Mouse (Mus musculus): ENCODE data around the gene Klk11.

Klk11 gene

GRCm38 (mm10) chr7:43774364-43774763 is at the start of gene Klk11:
TSS of gene Klk11 (plus strand) at chr7:43774604.
- no peak for DNase-seq

DNA sequence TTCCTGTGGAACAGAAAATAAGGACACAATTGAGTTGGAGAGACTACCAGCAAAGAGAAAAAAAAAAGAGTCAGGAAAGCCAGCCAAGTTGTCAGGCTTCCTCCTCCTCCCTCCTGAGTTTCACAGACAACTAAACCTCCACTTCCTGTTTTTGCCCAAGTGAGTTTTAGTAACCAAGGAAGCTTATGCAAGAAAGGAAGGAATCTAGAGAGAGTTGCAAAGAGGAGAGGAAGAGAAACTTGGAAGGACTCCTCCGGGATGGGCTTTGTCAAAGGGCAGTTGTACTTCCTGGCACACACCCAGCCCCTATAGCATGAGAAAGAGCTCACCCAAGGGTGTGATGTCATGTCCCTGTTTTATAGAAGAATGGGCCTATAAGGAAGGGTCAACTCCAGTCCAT is 26.6 kb upstream of the Klk11 start:
- peak; percentile 31 for DNase-seq

GRCm38 (mm10) chr7:43752806-43753205 is 21.6 kb upstream of the Klk11 start:
- DNase-seq: no peak

DNA sequence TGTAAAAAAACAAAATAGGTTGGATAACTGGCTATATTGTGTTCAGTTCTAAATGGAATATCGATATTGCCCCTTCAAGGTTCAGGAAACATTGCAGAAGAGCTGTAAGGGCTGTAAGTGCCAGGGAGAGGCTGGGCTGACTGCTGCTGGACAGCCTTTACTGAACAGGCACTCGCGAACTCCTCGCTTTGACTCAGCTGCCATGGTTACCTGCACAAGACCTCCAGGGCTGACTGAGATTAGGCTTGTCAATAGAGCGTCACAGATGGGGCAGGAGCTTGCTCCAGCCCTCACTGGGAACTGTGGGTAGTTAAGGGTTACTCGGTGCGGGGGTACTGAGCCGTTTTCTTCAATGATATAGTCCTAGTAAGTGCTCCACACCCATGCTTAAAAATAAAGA is 7.9 kb upstream of the Klk11 start:
- no peak for DNase-seq

DNA sequence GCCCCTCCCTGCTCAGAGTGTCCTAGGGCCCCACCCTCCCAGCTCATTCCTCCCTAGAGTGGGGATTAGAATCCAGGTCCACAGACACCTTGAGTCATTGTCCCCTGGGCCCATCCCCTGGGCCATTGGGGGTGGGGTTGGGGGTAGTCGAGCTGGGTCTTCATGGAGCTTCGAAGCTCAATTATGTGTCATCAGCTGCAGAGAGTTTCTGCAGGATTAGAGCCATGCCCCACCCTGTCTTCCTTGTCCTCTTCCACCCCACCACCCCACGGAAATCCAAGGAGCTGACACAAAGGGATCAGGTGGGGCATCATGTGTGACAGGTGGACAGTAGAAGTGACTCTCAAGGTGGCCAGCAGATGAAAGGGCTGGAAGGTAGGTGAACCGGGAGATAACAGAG is 5.8 kb upstream of the Klk11 start, which contains the start of gene Klk12:
Gene Klk12 (plus strand): TSS at position 301 of the 400 bp plus-strand sequence.
- DNase-seq: no peak

- DNase-seq: no peak
Observed at GRCm38 (mm10) chr7:43769636-43770035, 4.8 kb upstream of the Klk11 start.

- DNase-seq: no peak
Observed at GRCm38 (mm10) chr7:43770701-43771100, 3.7 kb upstream of the Klk11 start.

GRCm38 (mm10) chr7:43771916-43772315 is 2.5 kb upstream of the Klk11 start:
- DNase-seq: no peak

DNA sequence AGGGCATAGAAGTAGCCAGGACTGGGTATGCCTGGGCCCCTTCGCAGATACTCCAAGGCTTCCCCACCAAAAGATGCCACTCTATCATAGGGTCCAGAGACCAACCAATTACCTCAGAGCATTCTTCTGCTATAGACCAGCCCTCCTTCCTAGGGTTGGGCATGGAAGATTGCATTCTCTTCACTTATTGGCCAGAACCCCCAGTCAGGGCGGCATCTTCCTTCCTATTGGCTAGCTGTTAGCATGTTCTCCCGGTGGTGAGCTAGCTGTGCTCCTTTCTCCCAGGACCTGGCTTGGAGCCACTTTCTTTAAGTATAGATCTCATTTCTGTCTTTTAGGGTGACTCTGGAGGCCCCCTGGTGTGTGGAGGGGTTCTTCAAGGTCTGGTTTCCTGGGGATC is 1.5 kb upstream of the Klk11 start:
- DNase-seq: no peak

DNA sequence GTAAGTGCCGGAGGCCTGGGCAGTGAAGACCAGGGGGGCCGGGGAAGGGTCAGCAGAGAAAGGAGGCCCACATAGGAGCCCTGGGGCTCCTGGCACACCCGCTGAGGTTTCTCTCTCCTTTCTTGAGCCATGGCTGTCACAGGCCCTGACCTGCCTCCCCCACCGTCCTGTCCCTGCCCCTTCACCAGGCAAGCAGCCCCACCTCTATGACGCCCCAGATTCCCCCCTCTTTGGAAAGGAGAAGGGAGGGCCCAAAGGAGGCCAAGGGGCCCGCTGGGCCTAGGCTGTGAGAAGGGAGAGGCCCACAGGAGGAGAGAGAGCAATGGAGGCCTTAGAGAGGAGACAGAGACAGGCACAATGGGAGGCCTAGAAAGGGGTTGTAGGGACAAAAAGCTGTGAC is 398 bp downstream of the Klk11 start:
- DNase-seq: no peak

GRCm38 (mm10) chr7:43775311-43776057 is 1.1 kb downstream of the Klk11 start:
- no peak for DNase-seq

GRCm38 (mm10) chr7:43776506-43776905 is 2.1 kb downstream of the Klk11 start:
- DNase-seq: no peak

DNA sequence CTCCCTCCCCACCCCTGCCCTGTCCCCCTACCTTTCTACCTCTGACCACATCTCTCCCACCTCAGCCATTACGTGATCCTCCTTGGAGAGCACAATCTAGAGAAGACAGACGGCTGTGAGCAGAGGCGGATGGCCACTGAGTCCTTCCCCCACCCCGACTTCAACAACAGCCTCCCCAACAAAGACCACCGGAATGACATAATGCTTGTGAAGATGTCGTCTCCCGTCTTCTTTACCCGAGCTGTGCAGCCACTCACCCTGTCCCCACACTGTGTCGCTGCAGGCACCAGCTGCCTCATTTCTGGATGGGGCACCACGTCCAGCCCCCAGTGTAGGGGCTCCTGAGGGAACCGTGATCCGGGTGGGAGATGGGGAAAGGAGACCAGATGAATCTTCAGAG is 3.0 kb downstream of the Klk11 start:
- DNase-seq: no peak

DNA sequence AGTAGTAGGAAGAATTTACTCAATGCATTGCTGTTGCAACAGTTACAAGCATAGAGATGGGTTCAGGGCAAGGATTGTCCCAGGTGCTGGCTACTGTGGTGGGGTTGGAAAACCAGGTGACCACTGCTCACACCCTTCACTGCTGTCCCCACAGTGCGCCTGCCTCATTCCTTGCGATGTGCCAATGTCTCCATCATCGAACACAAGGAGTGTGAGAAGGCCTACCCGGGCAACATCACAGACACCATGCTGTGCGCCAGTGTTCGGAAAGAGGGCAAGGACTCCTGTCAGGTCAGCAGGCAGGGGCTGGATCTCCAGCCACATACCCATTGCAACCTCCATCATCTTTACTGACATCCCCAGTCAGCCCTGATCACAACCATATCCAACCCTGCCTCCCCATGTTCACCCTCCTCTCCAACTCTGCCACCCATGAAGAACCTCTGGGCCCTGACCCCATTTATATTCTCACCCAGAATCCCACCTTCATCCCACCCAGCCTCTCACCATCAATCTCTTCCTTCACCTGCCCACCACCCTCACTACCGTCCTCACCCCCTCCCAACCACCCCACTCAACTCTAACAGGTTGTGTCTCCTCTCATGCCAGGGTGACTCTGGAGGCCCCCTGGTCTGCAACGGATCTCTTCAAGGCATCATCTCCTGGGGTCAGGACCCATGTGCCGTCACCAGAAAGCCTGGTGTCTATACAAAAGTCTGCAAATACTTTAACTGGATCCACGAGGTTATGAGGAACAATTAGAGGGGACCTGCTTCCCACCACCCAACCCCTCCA is 4.0 kb downstream of the Klk11 start:
- DNase-seq: no peak

- no peak for DNase-seq
Observed at GRCm38 (mm10) chr7:43780241-43780640, 5.8 kb downstream of the Klk11 start.

DNA sequence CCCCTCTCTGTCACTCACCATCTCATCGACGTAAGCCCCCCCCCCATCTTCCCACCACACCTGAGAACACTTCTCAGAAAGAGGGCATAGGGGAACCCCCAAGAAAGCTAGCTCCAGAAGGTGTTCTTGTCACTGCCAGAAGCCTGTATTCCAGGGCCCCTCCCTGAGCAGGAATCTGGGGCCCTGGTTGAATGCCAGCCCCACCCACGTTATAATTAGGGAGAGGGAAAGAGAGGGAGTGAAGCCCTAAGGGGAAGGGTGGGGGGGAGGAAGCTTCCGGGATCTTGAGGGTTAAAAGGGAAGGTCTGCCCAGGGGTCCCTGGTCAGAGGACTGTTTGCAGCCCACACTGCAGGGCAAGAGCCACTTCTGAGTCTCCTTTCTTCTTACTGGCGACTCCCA is 6.3 kb downstream of the Klk11 start, which contains the start of gene Klk10:
Gene Klk10 (plus strand): TSS at position 290 of the 400 bp plus-strand sequence.
- no peak for DNase-seq

- DNase-seq: no peak
Observed at GRCm38 (mm10) chr7:43781541-43781940, 7.1 kb downstream of the Klk11 start.

- DNase-seq: peak; percentile 84
Observed at GRCm38 (mm10) chr7:43782275-43783265, 8.2 kb downstream of the Klk11 start.

DNA sequence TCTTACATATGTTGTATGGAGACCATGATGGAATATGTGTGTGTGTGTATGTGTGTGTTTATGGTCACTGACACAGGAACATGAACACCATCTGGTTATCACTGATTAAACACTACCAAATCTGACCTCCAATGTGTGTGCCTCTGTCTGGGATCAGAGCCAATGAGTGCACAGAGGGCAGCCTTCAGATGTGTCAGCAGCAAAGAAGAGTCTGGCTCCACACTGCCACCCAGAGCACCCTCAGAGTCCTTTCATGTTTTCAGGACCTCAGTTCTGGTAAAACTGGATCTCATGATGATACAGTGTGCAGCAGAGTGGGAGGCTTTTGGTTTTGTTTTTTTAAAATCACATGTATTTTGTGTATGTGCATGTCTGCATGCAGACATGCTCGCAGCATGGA is 10.9 kb downstream of the Klk11 start:
- DNase-seq: peak; percentile 28

- DNase-seq: no peak
Observed at GRCm38 (mm10) chr7:43788096-43788495, 13.7 kb downstream of the Klk11 start.

GRCm38 (mm10) chr7:43789295-43789694 is 14.9 kb downstream of the Klk11 start:
- DNase-seq: no peak

GRCm38 (mm10) chr7:43791591-43791990 is 17.2 kb downstream of the Klk11 start, which contains the start of gene Klk9:
TSS of gene Klk9 (plus strand) at chr7:43791891.
- no peak for DNase-seq

GRCm38 (mm10) chr7:43796355-43796754 is 22.0 kb downstream of the Klk11 start:
- DNase-seq: no peak
